Mouse (Mus musculus): ENCODE measurements around the gene Eif5. TPM values are rescaled to one million over a fixed set of nuclear protein-coding genes. Genes with fewer than 3 reads are reported as not detected.
A peak's percentile ranks its signal among the peaks of the same experiment; 100 is the strongest.

Eif5 gene
- polyA plus RNA-seq, 1 experiment from 2014 or later = 597 TPM

- peaks cover 4% of the 10 kb centered on the region; the same call in 1 of the 2 replicates for H3K9me3 ChIP-seq
- no peak overlapping the region for H3K27ac ChIP-seq
- no peak overlapping the region for H3K9ac ChIP-seq
- no peak for ATAC-seq (ENCODE audit: low FRiP score, low read depth)
- H3K4me1 ChIP-seq = no peaks in the 10 kb centered on the region
- no peaks in the 10 kb centered on the region for H3K27me3 ChIP-seq
- WGBS = 63% methylated on average over 8 of the region's 8 CpGs
- H3K4me3 ChIP-seq = no peak overlapping the region
- no peak overlapping the region for H3K4me2 ChIP-seq (replicated peaks)
- H3K36me3 ChIP-seq = no peaks in the 10 kb centered on the region
These were observed 10.1 kb upstream of the Eif5 start for GRCm38 (mm10) chr12:111527643-111528281.

- Histone ChIP-seq H3K9ac (no peak overlapping the region), H3K9me3 (no peaks in the 10 kb centered on the region), H3K4me1 (no peaks in the 10 kb centered on the region), H3K4me2 (replicated peaks) (no peak overlapping the region), H3K27ac (no peak overlapping the region), H3K27me3 (no peaks in the 10 kb centered on the region), H3K4me3 (no peak overlapping the region), H3K36me3 (no peaks in the 10 kb centered on the region)
- 21% methylated on average over 8 of the region's 8 CpGs for WGBS
- ATAC-seq (ENCODE audit: low FRiP score, low read depth) = no peak
These were observed 8.6 kb upstream of the Eif5 start for GRCm38 (mm10) chr12:111529192-111529591.

GRCm38 (mm10) chr12:111533096-111533794 lies 4.6 kb upstream of the Eif5 start:
- no peak for ATAC-seq (ENCODE audit: low FRiP score, low read depth)
- WGBS = 55% methylated on average over 11 of the region's 11 CpGs
- H3K4me2 ChIP-seq (replicated peaks) = no peak overlapping the region
- H3K36me3 ChIP-seq = no peaks in the 10 kb centered on the region
- H3K4me1 ChIP-seq = peaks cover 13% of the 10 kb centered on the region
- H3K27ac ChIP-seq = no peak overlapping the region
- no peak overlapping the region for H3K9ac ChIP-seq
- H3K4me3 ChIP-seq = no peak overlapping the region
- H3K27me3 ChIP-seq = no peaks in the 10 kb centered on the region
- no peaks in the 10 kb centered on the region for H3K9me3 ChIP-seq

GRCm38 (mm10) chr12:111535281-111535680 lies 2.5 kb upstream of the Eif5 start:
- Histone ChIP-seq H3K27ac (no peak overlapping the region), H3K27me3 (no peaks in the 10 kb centered on the region), H3K4me3 (no peak overlapping the region), H3K36me3 (peaks cover 11% of the 10 kb centered on the region), H3K9me3 (no peaks in the 10 kb centered on the region), H3K4me2 (replicated peaks) (no peak overlapping the region), H3K9ac (0 out of 2 replicates have a peak overlapping the region, but pooled peaks have one; percentile 8), H3K4me1 (peaks cover 26% of the 10 kb centered on the region)
- 56% methylated on average over 6 of the region's 6 CpGs for WGBS
- no peak for ATAC-seq (ENCODE audit: low FRiP score, low read depth)

- no peak overlapping the region for H3K27ac ChIP-seq
- H3K9ac ChIP-seq = 0 out of 2 replicates have a peak overlapping the region, but pooled peaks have one; percentile 8
- H3K9me3 ChIP-seq = no peaks in the 10 kb centered on the region
- no peak overlapping the region for H3K4me2 ChIP-seq (replicated peaks)
- ATAC-seq (ENCODE audit: low FRiP score, low read depth) = no peak
- H3K4me1 ChIP-seq = peaks cover 31% of the 10 kb centered on the region
- H3K27me3 ChIP-seq = no peaks in the 10 kb centered on the region
- peaks cover 16% of the 10 kb centered on the region for H3K36me3 ChIP-seq
- 72% methylated on average over 5 of the region's 5 CpGs for WGBS
- H3K4me3 ChIP-seq = no peak overlapping the region
These were observed 2.1 kb upstream of the Eif5 start for GRCm38 (mm10) chr12:111535762-111536161.

- no peak for ATAC-seq (ENCODE audit: low FRiP score, low read depth)
- Histone ChIP-seq H3K4me1 (peaks cover 37% of the 10 kb centered on the region), H3K27me3 (no peaks in the 10 kb centered on the region), H3K9me3 (no peaks in the 10 kb centered on the region), H3K36me3 (peaks cover 26% of the 10 kb centered on the region), H3K4me3 (peak overlapping the region; percentile 97), H3K27ac (no peak overlapping the region; the same call in 1 of the 2 replicates), H3K9ac (peak overlapping the region; percentile 97), H3K4me2 (replicated peaks) (peak overlapping the region; percentile 71)
- WGBS = 27% methylated on average over 4 of the region's 4 CpGs
These were observed 1.1 kb upstream of the Eif5 start for GRCm38 (mm10) chr12:111536746-111537145.

GRCm38 (mm10) chr12:111537341-111537740 lies 475 bp upstream of the Eif5 start:
- peak overlapping the region; percentile 87 for H3K27ac ChIP-seq
- no peaks in the 10 kb centered on the region for H3K27me3 ChIP-seq
- peak overlapping the region; percentile 71 for H3K4me2 ChIP-seq (replicated peaks)
- H3K9me3 ChIP-seq = no peaks in the 10 kb centered on the region
- peak overlapping the region; percentile 97 for H3K9ac ChIP-seq
- peak overlapping the region; percentile 97 for H3K4me3 ChIP-seq
- peaks cover 37% of the 10 kb centered on the region for H3K4me1 ChIP-seq
- under 1% methylated on average over 22 of the region's 22 CpGs for WGBS
- ATAC-seq (ENCODE audit: low FRiP score, low read depth) = peak; percentile 33; the same call in 1 of the 2 replicates
- H3K36me3 ChIP-seq = peaks cover 32% of the 10 kb centered on the region

GRCm38 (mm10) chr12:111538292-111539040 lies 650 bp downstream of the Eif5 start:
- under 1% methylated on average over 105 of the region's 111 CpGs for WGBS
- H3K27me3 ChIP-seq = no peaks in the 10 kb centered on the region
- H3K36me3 ChIP-seq = peaks cover 43% of the 10 kb centered on the region
- H3K9ac ChIP-seq = peak overlapping the region; percentile 97
- no peaks in the 10 kb centered on the region for H3K9me3 ChIP-seq
- peak overlapping the region; percentile 97 for H3K4me3 ChIP-seq
- peaks cover 37% of the 10 kb centered on the region for H3K4me1 ChIP-seq
- peak; percentile 45 for ATAC-seq (ENCODE audit: low FRiP score, low read depth)
- peak overlapping the region; percentile 87 for H3K4me2 ChIP-seq (replicated peaks)
- peak overlapping the region; percentile 95 for H3K27ac ChIP-seq

- WGBS = 1% methylated on average over 18 of the region's 18 CpGs
- no peak for ATAC-seq (ENCODE audit: low FRiP score, low read depth)
- peaks cover 48% of the 10 kb centered on the region for H3K36me3 ChIP-seq
- H3K27ac ChIP-seq = peak overlapping the region; percentile 95; the same call in 1 of the 2 replicates
- H3K4me2 ChIP-seq (replicated peaks) = peak overlapping the region; percentile 87
- H3K9ac ChIP-seq = peak overlapping the region; percentile 97
- no peaks in the 10 kb centered on the region for H3K27me3 ChIP-seq
- H3K4me3 ChIP-seq = peak overlapping the region; percentile 97
- peaks cover 37% of the 10 kb centered on the region for H3K4me1 ChIP-seq
- no peaks in the 10 kb centered on the region for H3K9me3 ChIP-seq
These were observed 1.2 kb downstream of the Eif5 start for GRCm38 (mm10) chr12:111539041-111539345.

GRCm38 (mm10) chr12:111547070-111547469 lies 9.3 kb downstream of the Eif5 start:
- Histone ChIP-seq H3K9me3 (no peaks in the 10 kb centered on the region), H3K4me2 (replicated peaks) (no peak overlapping the region), H3K4me1 (no peaks in the 10 kb centered on the region), H3K27me3 (no peaks in the 10 kb centered on the region), H3K27ac (no peak overlapping the region), H3K36me3 (peaks cover 56% of the 10 kb centered on the region), H3K9ac (no peak overlapping the region), H3K4me3 (no peak overlapping the region)
- no peak for ATAC-seq (ENCODE audit: low FRiP score, low read depth)
- WGBS = 90% methylated on average over 3 of the region's 3 CpGs

- Histone ChIP-seq H3K36me3 (peaks cover 40% of the 10 kb centered on the region), H3K9ac (no peak overlapping the region), H3K4me1 (no peaks in the 10 kb centered on the region), H3K27ac (no peak overlapping the region), H3K4me2 (replicated peaks) (no peak overlapping the region), H3K9me3 (no peaks in the 10 kb centered on the region), H3K27me3 (no peaks in the 10 kb centered on the region), H3K4me3 (no peak overlapping the region)
- 60% methylated on average over 2 of the region's 2 CpGs for WGBS
- no peak for ATAC-seq (ENCODE audit: low FRiP score, low read depth)
These were observed 10.9 kb downstream of the Eif5 start for GRCm38 (mm10) chr12:111548555-111549289.
